Mouse (Mus musculus): ENCODE measurements around the gene Tmem259. TPM values are rescaled to one million over a fixed set of nuclear protein-coding genes. Genes with fewer than 3 reads are reported as not detected.

Gene Tmem259
- polyA plus RNA-seq, 1 experiment = 54.6 TPM

DNA sequence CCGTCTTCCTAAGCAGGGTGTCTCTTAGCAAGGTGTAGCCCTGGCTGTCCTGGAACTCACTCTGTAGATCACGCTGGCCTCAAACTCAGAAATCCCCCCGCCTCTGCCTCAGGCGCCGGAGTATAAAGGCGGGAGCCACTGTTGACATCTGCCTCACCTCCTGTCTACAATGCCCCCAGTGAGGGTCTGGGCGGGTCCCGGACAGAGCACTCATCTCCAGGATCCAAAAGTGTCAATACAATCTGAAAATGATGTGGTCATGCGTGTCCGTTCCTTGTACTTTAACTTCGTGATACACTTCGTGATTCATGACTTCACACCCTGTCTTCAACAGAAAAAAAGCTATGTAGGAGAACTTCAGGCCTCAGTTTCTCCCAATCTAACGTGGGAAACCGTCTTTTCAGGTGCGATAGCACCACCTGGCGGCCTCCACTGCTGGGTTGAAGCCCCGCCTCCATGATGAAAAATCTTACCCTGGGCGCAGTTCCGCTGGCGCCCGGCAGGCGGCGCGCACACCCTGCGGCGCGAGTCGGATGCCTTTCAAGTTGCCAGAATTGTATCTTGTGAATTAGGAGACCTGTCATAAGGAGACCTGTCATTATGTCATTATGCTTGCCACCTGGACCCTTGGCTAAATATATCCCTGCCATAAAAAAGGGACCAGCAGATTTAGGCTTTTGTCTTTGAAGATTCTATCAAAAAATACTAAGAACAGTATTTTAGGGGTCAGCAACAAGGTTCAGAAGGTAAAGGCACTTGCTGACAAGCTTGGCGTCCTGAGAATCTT, 58.9 kb downstream of the Tmem259 start:
- Histone ChIP-seq H3K9ac (ENCODE audit: low read depth, poor library complexity, severe bottlenecking) (no peak overlapping the region), H3K4me1 (ENCODE audit: control insufficient read depth, insufficient read depth, low read length) (peaks cover 4% of the 10 kb centered on the region), H3K9me3 (replicated peaks; ENCODE audit: control insufficient read depth, insufficient read depth, low read length, poor library complexity, severe bottlenecking) (no peaks in the 10 kb centered on the region), H3K27ac (ENCODE audit: insufficient read depth, low read length) (no peak overlapping the region), H3K36me3 (ENCODE audit: control insufficient read depth, insufficient read depth, low read length, poor library complexity, severe bottlenecking) (no peaks in the 10 kb centered on the region), H3K27me3 (ENCODE audit: control insufficient read depth, insufficient read depth, low read length, poor library complexity, severe bottlenecking) (no peaks in the 10 kb centered on the region), H3K4me3 (ENCODE audit: low read depth, low read length) (no peak overlapping the region)
- peak; percentile 56; the same call in 1 of the 2 replicates for TF ChIP-seq EP300 (IDR thresholded peaks at IDR 0.05; ENCODE audit: insufficient read depth, low read depth, low read length)
- TF ChIP-seq POLR2A (IDR thresholded peaks at IDR 0.05; ENCODE audit: insufficient read depth, low read length) = no peak
- peak; percentile 99 for TF ChIP-seq CTCF (IDR thresholded peaks at IDR 0.05; ENCODE audit: low read depth, low read length)

Other genes starting within 250 kb of the Tmem259 start
- gene Polrmt, start 237.7 kb downstream of the Tmem259 start, polyA plus RNA-seq (2011; ENCODE audit: insufficient read depth, insufficient read length, low read depth, missing spikeins) = 21.9 and 23.0 TPM in 2 replicates
- gene Fgf22, start 229.3 kb downstream of the Tmem259 start, polyA plus RNA-seq (2011; ENCODE audit: insufficient read depth, insufficient read length, low read depth, missing spikeins) = 1.0 and 1.2 TPM in 2 replicates
- gene Rnf126, start 217.4 kb downstream of the Tmem259 start, polyA plus RNA-seq (2011; ENCODE audit: insufficient read depth, insufficient read length, low read depth, missing spikeins) = 49.6 and 61.5 TPM in 2 replicates
- 7.7 TPM in 2 replicates for gene Fstl3, start 207.1 kb downstream of the Tmem259 start, polyA plus RNA-seq (2011; ENCODE audit: insufficient read depth, insufficient read length, low read depth, missing spikeins)
- not detected in 2 replicates for gene Prss57, start 193.4 kb downstream of the Tmem259 start, polyA plus RNA-seq (2011; ENCODE audit: insufficient read depth, insufficient read length, low read depth, missing spikeins)
- gene Palm, start 190.8 kb downstream of the Tmem259 start, polyA plus RNA-seq (2011; ENCODE audit: insufficient read depth, insufficient read length, low read depth, missing spikeins) = 53.3 and 53.7 TPM in 2 replicates
- 4.0 and 6.4 TPM in 2 replicates for gene Misp, start 163.3 kb downstream of the Tmem259 start, polyA plus RNA-seq (2011; ENCODE audit: insufficient read depth, insufficient read length, low read depth, missing spikeins)
- gene Ptbp1, start 129.9 kb downstream of the Tmem259 start, polyA plus RNA-seq (2011; ENCODE audit: insufficient read depth, insufficient read length, low read depth, missing spikeins) = 628 and 695 TPM in 2 replicates
- gene Prtn3, start 109.9 kb downstream of the Tmem259 start, polyA plus RNA-seq (2011; ENCODE audit: insufficient read depth, insufficient read length, low read depth, missing spikeins) = 8.7 and 13.1 TPM in 2 replicates
- gene Plppr3, start 109.7 kb downstream of the Tmem259 start, polyA plus RNA-seq (2011; ENCODE audit: insufficient read depth, insufficient read length, low read depth, missing spikeins) = 6.4 and 8.3 TPM in 2 replicates
- gene Elane, start 98.1 kb downstream of the Tmem259 start, polyA plus RNA-seq (2011; ENCODE audit: insufficient read depth, insufficient read length, low read depth, missing spikeins) = not detected in 2 replicates
- not detected in 2 replicates for gene Cfd, start 93.5 kb downstream of the Tmem259 start, polyA plus RNA-seq (2011; ENCODE audit: insufficient read depth, insufficient read length, low read depth, missing spikeins)
- gene Med16, start 75.4 kb downstream of the Tmem259 start, polyA plus RNA-seq (2011; ENCODE audit: insufficient read depth, insufficient read length, low read depth, missing spikeins) = 17.4 and 17.5 TPM in 2 replicates
- gene Gm26602, start 73.5 kb downstream of the Tmem259 start, polyA plus RNA-seq (2011; ENCODE audit: insufficient read depth, insufficient read length, low read depth, missing spikeins) = not detected in 2 replicates
- gene Kiss1r, start 67.4 kb downstream of the Tmem259 start, polyA plus RNA-seq (2011; ENCODE audit: insufficient read depth, insufficient read length, low read depth, missing spikeins) = 0.25 and 1.2 TPM in 2 replicates
- gene R3hdm4, start 63.1 kb downstream of the Tmem259 start, polyA plus RNA-seq (2011; ENCODE audit: insufficient read depth, insufficient read length, low read depth, missing spikeins) = 49.4 and 56.5 TPM in 2 replicates
- 31.1 and 36.5 TPM in 2 replicates for gene Arid3a, start 57.3 kb downstream of the Tmem259 start, polyA plus RNA-seq (2011; ENCODE audit: insufficient read depth, insufficient read length, low read depth, missing spikeins)
- gene Wdr18, start 24.2 kb downstream of the Tmem259 start, polyA plus RNA-seq (2011; ENCODE audit: insufficient read depth, insufficient read length, low read depth, missing spikeins) = 47.6 and 55.3 TPM in 2 replicates
- not detected in 2 replicates for gene Grin3b, start 13.6 kb downstream of the Tmem259 start, polyA plus RNA-seq (2011; ENCODE audit: insufficient read depth, insufficient read length, low read depth, missing spikeins)
- gene Cnn2, start 4.3 kb upstream of the Tmem259 start, polyA plus RNA-seq (2011; ENCODE audit: insufficient read depth, insufficient read length, low read depth, missing spikeins) = 156 and 164 TPM in 2 replicates
- gene Abca7, start 12.2 kb upstream of the Tmem259 start, polyA plus RNA-seq (2011; ENCODE audit: insufficient read depth, insufficient read length, low read depth, missing spikeins) = 10.6 and 11.0 TPM in 2 replicates
- 6.5 and 6.9 TPM in 2 replicates for gene Arhgap45, start 32.3 kb upstream of the Tmem259 start, polyA plus RNA-seq (2011; ENCODE audit: insufficient read depth, insufficient read length, low read depth, missing spikeins)
- 176 and 180 TPM in 2 replicates for gene Polr2e, start 55.5 kb upstream of the Tmem259 start, polyA plus RNA-seq (2011; ENCODE audit: insufficient read depth, insufficient read length, low read depth, missing spikeins)
- gene Gpx4, start 62.8 kb upstream of the Tmem259 start, polyA plus RNA-seq (2011; ENCODE audit: insufficient read depth, insufficient read length, low read depth, missing spikeins) = 479 and 507 TPM in 2 replicates
- gene Sbno2, start 121.2 kb upstream of the Tmem259 start, polyA plus RNA-seq (2011; ENCODE audit: insufficient read depth, insufficient read length, low read depth, missing spikeins) = 36.1 and 37.3 TPM in 2 replicates
- gene Stk11, start 131.5 kb upstream of the Tmem259 start, polyA plus RNA-seq (2011; ENCODE audit: insufficient read depth, insufficient read length, low read depth, missing spikeins) = 70.3 and 91.6 TPM in 2 replicates
- 242 and 255 TPM in 2 replicates for gene Atp5d, start 154.3 kb upstream of the Tmem259 start, polyA plus RNA-seq (2011; ENCODE audit: insufficient read depth, insufficient read length, low read depth, missing spikeins)
- gene Cbarp, start 156.5 kb upstream of the Tmem259 start, polyA plus RNA-seq (2011; ENCODE audit: insufficient read depth, insufficient read length, low read depth, missing spikeins) = 29.8 and 33.4 TPM in 2 replicates
- gene Midn, start 163.9 kb upstream of the Tmem259 start, polyA plus RNA-seq (2011; ENCODE audit: insufficient read depth, insufficient read length, low read depth, missing spikeins) = 67.4 and 73.2 TPM in 2 replicates
- gene Cirbp, start 181.7 kb upstream of the Tmem259 start, polyA plus RNA-seq (2011; ENCODE audit: insufficient read depth, insufficient read length, low read depth, missing spikeins) = 51.9 and 58.2 TPM in 2 replicates
- 7.6 and 7.7 TPM in 2 replicates for gene 1600002K03Rik, start 188.6 kb upstream of the Tmem259 start, polyA plus RNA-seq (2011; ENCODE audit: insufficient read depth, insufficient read length, low read depth, missing spikeins)
- 7.2 and 11.2 TPM in 2 replicates for gene Efna2, start 195.2 kb upstream of the Tmem259 start, polyA plus RNA-seq (2011; ENCODE audit: insufficient read depth, insufficient read length, low read depth, missing spikeins)
- gene Mum1, start 242.1 kb upstream of the Tmem259 start, polyA plus RNA-seq (2011; ENCODE audit: insufficient read depth, insufficient read length, low read depth, missing spikeins) = 35.7 and 36.5 TPM in 2 replicates